Mouse (Mus musculus) lung, postnatal 0 days (tissue): ENCODE results near the gene Mgll. TPM values are rescaled to one million over a fixed set of nuclear protein-coding genes. Genes with fewer than 3 reads are reported as not detected.

Experiments used
- ATAC-seq: fragments of 200-750 bp; cut with Nextera tagmentation; 2 replicates; pipeline ENCODE4 v1.8.0; 2017; ENCODE audit warnings: moderate library complexity
- DNase-seq: peaks from one replicate; pipeline ENCODE4 v3.0.0-alpha.2; 2016; ENCODE audit warnings: low spot score
- H3K27ac ChIP-seq: fragments of 300-500 bp; sonication (generic); 2 replicates; pipeline ENCODE4 v1.5.1; 2014; ENCODE audit warnings: antibody characterized with exemption, mild to moderate bottlenecking, low read length, mixed read lengths
- H3K27me3 ChIP-seq: fragments of 300-500 bp; sonication (generic); replicated peaks from 2 replicates; pipeline ENCODE4 v1.6.1; 2014; ENCODE audit warnings: low read length, mixed read lengths; ENCODE audit not compliant: insufficient read depth
- H3K36me3 ChIP-seq: fragments of 300-500 bp; sonication (generic); 2 replicates; pipeline ENCODE4 v1.6.1; 2014; ENCODE audit warnings: low read length, mixed read lengths; ENCODE audit not compliant: insufficient read depth
- H3K4me1 ChIP-seq: fragments of 300-500 bp; sonication (generic); 2 replicates; pipeline ENCODE4 v1.6.1; 2014; ENCODE audit warnings: antibody characterized with exemption, low read depth, low read length, mixed read lengths; ENCODE audit not compliant: insufficient read depth
- H3K4me2 ChIP-seq: fragments of 300-500 bp; sonication (generic); replicated peaks from 2 replicates; pipeline ENCODE4 v1.6.1; 2014; ENCODE audit warnings: low read depth, mild to moderate bottlenecking, low read length, moderate library complexity, mixed read lengths
- H3K4me3 ChIP-seq: fragments of 300-500 bp; sonication (generic); 2 replicates; pipeline ENCODE4 v1.5.1; 2014; ENCODE audit warnings: low read depth, low read length
- H3K9ac ChIP-seq: fragments of 300-500 bp; sonication (generic); replicated peaks from 2 replicates; pipeline ENCODE4 v1.6.1; 2014; ENCODE audit warnings: low read depth, mild to moderate bottlenecking
- H3K9me3 ChIP-seq: fragments of 300-500 bp; sonication (generic); 2 replicates; pipeline ENCODE4 v1.6.1; 2016; ENCODE audit warnings: low read length, mixed read lengths
- CTCF ChIP-seq: IDR thresholded peaks from 2 replicates; pipeline ENCODE4 v1.5.1; 2016; ENCODE audit warnings: antibody characterized with exemption, mild to moderate bottlenecking
- EP300 ChIP-seq: IDR thresholded peaks from 2 replicates; pipeline ENCODE4 v1.6.1; 2016; ENCODE audit warnings: antibody characterized with exemption, mild to moderate bottlenecking, control low read depth
- WGBS: fragments of 180-500 bp; shearing (Covaris S2); extraction: QIAGEN DNeasy Blood & Tissue Kit; methylation state at CpG from one replicate; pipeline ENCODE4 v1.1.7; 2014; 5-methylcytosine and 5-hydroxymethylcytosine counted together
- polyA plus RNA-seq: library from polyadenylated mRNA; unstranded; fragments of >200 nt; fragmentation: Nextera tagmentation; extraction: Ambion mirVana; gene quantifications from 2 replicates; pipeline ENCODE4 v1.2.1, GENCODE M21; 2015

Mgll gene
- polyA plus RNA-seq, 1 experiment from 2014 or later = 123 TPM

- Histone ChIP-seq H3K36me3 (no peaks in the 10 kb centered on the region), H3K4me3 (no peak overlapping the region), H3K9ac (no peak overlapping the region), H3K4me2 (no peak overlapping the region), H3K27me3 (no peaks in the 10 kb centered on the region), H3K4me1 (no peaks in the 10 kb centered on the region), H3K9me3 (no peaks in the 10 kb centered on the region), H3K27ac (no peak overlapping the region)
- ATAC-seq (no peak), DNase-seq (no peak)
- WGBS = 80% methylated on average over 5 of the region's 5 CpGs
- no peak for TF ChIP-seq EP300
- no peak for TF ChIP-seq CTCF
Observed at GRCm38 (mm10) chr6:88703731-88704130, 20.5 kb upstream of the Mgll start.

GRCm38 (mm10) chr6:88708401-88709278, 15.6 kb upstream of the Mgll start:
- 52% methylated on average over 8 of the region's 8 CpGs for WGBS
- no peak overlapping the region for H3K4me3 ChIP-seq
- no peak for ATAC-seq
- H3K4me1 ChIP-seq = no peaks in the 10 kb centered on the region
- no peaks in the 10 kb centered on the region for H3K9me3 ChIP-seq
- H3K9ac ChIP-seq = no peak overlapping the region
- TF ChIP-seq EP300 (no peak), CTCF (no peak)
- H3K27me3 ChIP-seq = no peaks in the 10 kb centered on the region
- no peak overlapping the region for H3K4me2 ChIP-seq
- H3K27ac ChIP-seq = no peak overlapping the region
- DNase-seq = no peak
- H3K36me3 ChIP-seq = no peaks in the 10 kb centered on the region

- Histone ChIP-seq H3K4me3 (no peak overlapping the region), H3K36me3 (no peaks in the 10 kb centered on the region), H3K4me2 (no peak overlapping the region), H3K9me3 (no peaks in the 10 kb centered on the region), H3K27ac (no peak overlapping the region), H3K9ac (no peak overlapping the region), H3K27me3 (no peaks in the 10 kb centered on the region), H3K4me1 (no peaks in the 10 kb centered on the region)
- DNase-seq (no peak), ATAC-seq (no peak)
- WGBS = 82% methylated on average over 1 of the region's 1 CpGs
- TF ChIP-seq CTCF (no peak), EP300 (no peak)
Observed at GRCm38 (mm10) chr6:88709279-88709575, 15.0 kb upstream of the Mgll start.

- H3K4me3 ChIP-seq = no peak overlapping the region
- ATAC-seq (no peak), DNase-seq (no peak)
- no peaks in the 10 kb centered on the region for H3K9me3 ChIP-seq
- H3K4me1 ChIP-seq = no peaks in the 10 kb centered on the region
- H3K27me3 ChIP-seq = no peaks in the 10 kb centered on the region
- TF ChIP-seq CTCF = no peak
- TF ChIP-seq EP300 = no peak
- H3K9ac ChIP-seq = no peak overlapping the region
- WGBS = 69% methylated on average over 3 of the region's 3 CpGs
- no peak overlapping the region for H3K27ac ChIP-seq
- no peak overlapping the region for H3K4me2 ChIP-seq
- H3K36me3 ChIP-seq = no peaks in the 10 kb centered on the region
Observed at GRCm38 (mm10) chr6:88711313-88711712, 12.9 kb upstream of the Mgll start.

- no peak overlapping the region for H3K9ac ChIP-seq
- no peaks in the 10 kb centered on the region for H3K9me3 ChIP-seq
- TF ChIP-seq EP300 (no peak), CTCF (no peak)
- H3K27me3 ChIP-seq = no peaks in the 10 kb centered on the region
- DNase-seq (no peak), ATAC-seq (no peak)
- H3K36me3 ChIP-seq = no peaks in the 10 kb centered on the region
- H3K27ac ChIP-seq = no peak overlapping the region
- no peak overlapping the region for H3K4me2 ChIP-seq
- 77% methylated on average over 4 of the region's 4 CpGs for WGBS
- H3K4me3 ChIP-seq = no peak overlapping the region
- no peaks in the 10 kb centered on the region for H3K4me1 ChIP-seq
Observed at GRCm38 (mm10) chr6:88712083-88712482, 12.1 kb upstream of the Mgll start.

GRCm38 (mm10) chr6:88713320-88713719, 10.9 kb upstream of the Mgll start:
- Histone ChIP-seq H3K27ac (no peak overlapping the region), H3K4me2 (no peak overlapping the region), H3K27me3 (no peaks in the 10 kb centered on the region), H3K4me3 (no peak overlapping the region), H3K36me3 (no peaks in the 10 kb centered on the region), H3K9me3 (no peaks in the 10 kb centered on the region), H3K9ac (no peak overlapping the region), H3K4me1 (no peaks in the 10 kb centered on the region)
- DNase-seq (no peak), ATAC-seq (no peak)
- TF ChIP-seq EP300 (no peak), CTCF (no peak)
